Mouse (Mus musculus) limb, embryonic 15.5 days (tissue): ENCODE data around the gene Snw1. TPM values are rescaled to one million over a fixed set of nuclear protein-coding genes. Genes with fewer than 3 reads are reported as not detected.

Experiments used
- ATAC-seq: fragments of 200-750 bp; cut with Nextera tagmentation; 2 replicates; pipeline ENCODE4 v1.8.0; 2017; ENCODE audit warnings: low read depth, moderate TSS enrichment; ENCODE audit not compliant: insufficient number of reproducible peaks, low FRiP score, low TSS enrichment
- H3K27ac ChIP-seq: fragments of 300-500 bp; sonication (generic); 2 replicates; pipeline ENCODE4 v1.5.1; 2015; ENCODE audit warnings: moderate library complexity, mild to moderate bottlenecking, inconsistent platforms
- H3K27me3 ChIP-seq: fragments of 300-500 bp; sonication (generic); 2 replicates; pipeline ENCODE4 v1.6.1; 2015; ENCODE audit warnings: inconsistent platforms
- H3K36me3 ChIP-seq: fragments of 300-500 bp; sonication (generic); 2 replicates; pipeline ENCODE4 v1.6.1; 2015; ENCODE audit warnings: inconsistent platforms
- H3K4me1 ChIP-seq: fragments of 300-500 bp; sonication (generic); 2 replicates; pipeline ENCODE4 v1.6.1; 2015; ENCODE audit warnings: inconsistent platforms
- H3K4me2 ChIP-seq: fragments of 300-500 bp; sonication (generic); 2 replicates; pipeline ENCODE4 v1.6.1; 2015; ENCODE audit warnings: mild to moderate bottlenecking, inconsistent platforms
- H3K4me3 ChIP-seq: fragments of 300-500 bp; sonication (generic); 2 replicates; pipeline ENCODE4 v1.5.1; 2015; ENCODE audit warnings: mild to moderate bottlenecking, inconsistent platforms
- H3K9ac ChIP-seq: fragments of 300-500 bp; sonication (generic); 2 replicates; pipeline ENCODE4 v1.6.1; 2015; ENCODE audit warnings: inconsistent platforms
- H3K9me3 ChIP-seq: fragments of 300-500 bp; sonication (generic); 2 replicates; pipeline ENCODE4 v1.6.1; 2016; ENCODE audit warnings: inconsistent platforms
- WGBS: fragments of 180-500 bp; shearing (Covaris S2); methylation state at CpG from one replicate; pipeline ENCODE4 v1.1.7; 2015; 5-methylcytosine and 5-hydroxymethylcytosine counted together
- polyA plus RNA-seq: library from polyadenylated mRNA; unstranded; fragments of >200 nt; fragmentation: Nextera tagmentation; extraction: Ambion mirVana; gene quantifications from 2 replicates; pipeline ENCODE4 v1.2.1, GENCODE M21; 2015

Snw1 gene
- polyA plus RNA-seq, 1 experiment from 2014 or later = 113 TPM

DNA sequence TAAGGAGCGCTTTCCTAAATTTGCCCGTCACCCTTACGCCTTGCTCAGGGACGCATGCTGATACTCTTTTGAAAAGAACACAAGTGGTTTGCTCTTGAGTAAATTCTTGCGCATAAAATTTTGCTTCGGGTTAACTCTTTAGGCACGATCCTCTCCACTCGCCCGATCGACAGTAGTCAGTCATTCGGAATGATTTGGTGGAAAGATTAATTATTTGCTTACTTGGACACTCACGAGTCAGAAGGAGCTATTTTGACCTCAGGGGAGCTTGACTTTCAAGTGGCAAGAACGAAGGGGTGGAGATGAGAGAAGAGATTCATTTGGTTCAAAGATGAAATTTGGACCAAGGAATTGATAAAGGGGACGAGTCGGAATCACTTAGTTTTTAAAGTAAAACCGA is 27.9 kb downstream of the Snw1 start:
- Histone ChIP-seq H3K27me3 (no peaks in the 10 kb centered on the region), H3K4me3 (peak overlapping the region; percentile 96), H3K9me3 (no peaks in the 10 kb centered on the region), H3K4me2 (peak overlapping the region; percentile 64), H3K27ac (no peak overlapping the region), H3K4me1 (peaks cover 22% of the 10 kb centered on the region; the same call in 1 of the 2 replicates), H3K9ac (peak overlapping the region; percentile 48; the same call in 1 of the 2 replicates), H3K36me3 (peaks cover 40% of the 10 kb centered on the region)
- no peak for ATAC-seq
- 3% methylated on average over 16 of the region's 16 CpGs for WGBS

DNA sequence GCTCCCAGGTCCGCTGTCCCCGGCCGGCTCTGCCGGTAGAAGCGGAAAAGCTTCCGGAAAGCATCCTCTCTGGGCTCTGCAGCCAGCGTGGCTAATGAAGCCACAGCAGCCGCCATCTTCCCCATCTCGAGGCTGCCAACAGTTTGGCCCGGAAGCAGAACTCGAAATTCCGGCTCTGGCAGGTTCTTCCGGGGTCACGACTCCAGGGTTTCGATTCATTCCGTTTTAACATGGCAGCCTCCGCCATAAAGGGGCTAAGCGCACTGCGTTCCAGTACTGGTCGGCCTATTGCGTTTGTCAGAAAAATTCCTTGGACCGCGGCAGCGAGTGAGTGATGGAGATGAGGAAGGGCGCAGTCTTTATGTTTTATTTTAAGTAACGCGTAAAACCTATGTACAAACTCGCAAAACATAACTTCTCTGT is 28.4 kb downstream of the Snw1 start, which contains the start of the genes Slirp and Alkbh1:
Gene Slirp (plus strand): TSS at position 197 of the 423 bp plus-strand sequence.
Gene Alkbh1 (minus strand): TSS at position 318 of the 423 bp plus-strand sequence.
- Histone ChIP-seq H3K9me3 (no peaks in the 10 kb centered on the region), H3K36me3 (peaks cover 41% of the 10 kb centered on the region), H3K27me3 (no peaks in the 10 kb centered on the region), H3K27ac (peak within 1 kb of the TSS; percentile 90), H3K9ac (peak within 1 kb of the TSS; percentile 82), H3K4me3 (peak within 1 kb of the TSS; percentile 96), H3K4me1 (peaks cover 22% of the 10 kb centered on the region; the same call in 1 of the 2 replicates), H3K4me2 (peak within 1 kb of the TSS; percentile 64)
- peak; percentile 90 for ATAC-seq
- under 1% methylated on average over 28 of the region's 28 CpGs for WGBS

DNA sequence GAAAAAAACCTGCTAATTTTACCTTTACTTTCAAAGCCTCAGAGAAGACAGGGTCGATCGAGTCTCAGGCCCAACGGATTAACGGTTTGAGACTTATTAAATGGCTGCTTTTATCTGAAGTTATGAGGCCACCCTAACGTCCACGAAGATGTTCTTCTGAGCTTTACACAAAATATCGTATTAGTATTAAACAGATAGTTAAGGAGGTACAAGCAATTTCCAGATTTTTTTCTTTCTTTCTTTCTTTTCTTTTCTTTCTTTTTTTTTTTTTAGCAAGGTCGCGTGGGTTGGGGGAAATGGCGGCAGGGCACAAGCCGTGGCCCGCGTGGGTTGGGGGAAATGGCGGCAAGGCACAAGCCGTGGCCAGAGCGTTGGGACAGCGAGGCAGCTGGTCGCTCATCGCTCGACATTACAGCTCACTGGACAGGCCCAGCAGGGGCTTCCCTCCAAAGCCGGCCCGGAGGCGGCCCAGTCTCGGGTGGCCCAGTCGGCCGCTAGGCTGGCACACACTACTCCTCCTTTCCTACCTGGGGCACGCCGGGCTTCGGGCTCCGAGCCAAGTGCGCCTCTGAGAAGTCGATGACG is 28.9 kb downstream of the Snw1 start:
- Histone ChIP-seq H3K4me3 (peak overlapping the region; percentile 96), H3K9me3 (no peaks in the 10 kb centered on the region), H3K9ac (peak overlapping the region; percentile 82), H3K36me3 (peaks cover 40% of the 10 kb centered on the region), H3K4me1 (peaks cover 22% of the 10 kb centered on the region; the same call in 1 of the 2 replicates), H3K4me2 (peak overlapping the region; percentile 50), H3K27ac (peak overlapping the region; percentile 90), H3K27me3 (no peaks in the 10 kb centered on the region)
- under 1% methylated on average over 33 of the region's 33 CpGs for WGBS
- ATAC-seq = peak; percentile 73

- H3K4me2 ChIP-seq = peak overlapping the region; percentile 50
- H3K36me3 ChIP-seq = peaks cover 41% of the 10 kb centered on the region
- no peak for ATAC-seq
- H3K9me3 ChIP-seq = no peaks in the 10 kb centered on the region
- H3K27me3 ChIP-seq = no peaks in the 10 kb centered on the region
- WGBS = 16% methylated on average over 12 of the region's 12 CpGs
- H3K4me1 ChIP-seq = peaks cover 22% of the 10 kb centered on the region; the same call in 1 of the 2 replicates
- peak overlapping the region; percentile 82 for H3K9ac ChIP-seq
- peak overlapping the region; percentile 43; the same call in 1 of the 2 replicates for H3K27ac ChIP-seq
- peak overlapping the region; percentile 96 for H3K4me3 ChIP-seq
Measured at GRCm38 (mm10) chr12:87442177-87443114, 29.6 kb downstream of the Snw1 start.

DNA sequence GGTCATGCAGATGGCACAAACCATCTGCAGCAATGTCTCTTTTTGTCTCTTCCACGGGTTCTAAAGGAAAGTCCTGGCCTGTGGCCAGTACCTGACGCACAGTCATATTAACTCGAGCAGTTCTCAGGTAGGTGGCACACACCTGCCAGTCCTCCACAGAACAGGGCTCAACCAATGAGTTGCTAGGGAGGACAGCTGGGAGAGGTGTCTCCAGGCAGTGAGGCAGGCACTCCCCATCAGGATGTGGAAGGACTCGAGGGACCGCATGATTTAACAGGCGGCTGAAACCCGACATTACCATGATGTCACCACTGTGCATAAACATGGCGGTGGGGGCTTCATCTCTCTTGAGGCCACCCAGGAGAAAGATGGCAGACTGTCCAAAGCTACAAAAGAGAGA is 43.2 kb downstream of the Snw1 start:
- Histone ChIP-seq H3K36me3 (peaks cover 91% of the 10 kb centered on the region), H3K4me2 (no peak overlapping the region), H3K27me3 (no peaks in the 10 kb centered on the region), H3K27ac (no peak overlapping the region), H3K4me3 (no peak overlapping the region), H3K9me3 (no peaks in the 10 kb centered on the region), H3K4me1 (no peaks in the 10 kb centered on the region), H3K9ac (no peak overlapping the region)
- WGBS = 80% methylated on average over 8 of the region's 8 CpGs
- no peak for ATAC-seq

DNA sequence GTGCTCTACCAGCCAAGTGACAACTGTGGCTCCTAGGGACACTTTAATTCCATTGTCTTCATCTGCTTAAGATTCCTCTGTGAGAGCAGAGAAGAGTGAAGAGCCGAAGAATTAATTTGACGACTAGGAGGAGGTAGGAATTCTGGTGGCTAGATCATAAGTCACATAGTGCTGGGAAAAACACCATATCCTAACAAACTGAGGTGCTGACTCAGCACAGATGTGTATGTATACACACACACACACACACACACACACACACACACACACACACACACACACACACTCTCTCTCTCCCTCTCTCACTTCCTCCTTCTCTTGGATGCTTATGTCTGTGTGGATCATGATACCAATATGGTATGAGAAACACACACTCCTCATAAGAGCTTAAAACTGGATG is 43.8 kb downstream of the Snw1 start:
- ATAC-seq = no peak
- no peaks in the 10 kb centered on the region for H3K9me3 ChIP-seq
- H3K9ac ChIP-seq = no peak overlapping the region
- H3K27ac ChIP-seq = no peak overlapping the region
- WGBS = 86% methylated on average over 2 of the region's 2 CpGs
- no peaks in the 10 kb centered on the region for H3K4me1 ChIP-seq
- H3K4me2 ChIP-seq = no peak overlapping the region
- H3K4me3 ChIP-seq = no peak overlapping the region
- H3K36me3 ChIP-seq = peaks cover 89% of the 10 kb centered on the region
- H3K27me3 ChIP-seq = no peaks in the 10 kb centered on the region

DNA sequence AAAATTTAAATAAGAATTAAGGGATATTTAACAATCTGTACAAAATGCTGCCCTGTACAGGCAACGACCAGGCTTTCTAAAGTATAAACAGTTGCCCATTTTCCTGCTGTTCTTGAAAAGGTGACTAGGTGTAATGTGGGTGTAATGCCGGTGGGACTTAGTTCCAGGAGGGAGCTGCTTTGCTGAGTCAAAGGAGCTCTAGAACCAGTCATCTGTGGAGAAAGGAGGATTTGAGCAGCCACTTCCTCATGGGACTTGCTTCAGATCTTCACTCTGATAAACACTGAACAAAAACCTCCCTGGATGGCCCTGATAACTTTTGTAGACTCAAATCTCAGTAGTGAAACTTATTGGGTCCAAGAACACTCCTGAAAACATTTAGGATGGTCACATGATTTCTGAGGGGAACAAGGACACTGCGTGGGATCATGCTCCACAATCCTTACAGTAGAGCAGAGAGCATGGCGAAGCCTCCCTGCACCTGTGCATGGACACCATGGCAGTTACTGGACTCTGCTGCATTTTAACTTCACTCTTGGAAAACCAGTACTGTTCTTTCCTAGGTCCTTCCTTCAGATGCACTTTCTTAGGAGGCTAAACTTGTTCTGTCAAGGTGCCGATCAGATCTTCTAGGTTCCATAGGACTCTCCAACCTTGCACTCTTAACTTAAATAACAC is 45.6 kb downstream of the Snw1 start:
- no peaks in the 10 kb centered on the region for H3K9me3 ChIP-seq
- no peak overlapping the region for H3K9ac ChIP-seq
- 95% methylated on average over 5 of the region's 5 CpGs for WGBS
- no peak for ATAC-seq
- no peak overlapping the region for H3K27ac ChIP-seq
- no peaks in the 10 kb centered on the region for H3K27me3 ChIP-seq
- H3K36me3 ChIP-seq = peaks cover 79% of the 10 kb centered on the region
- no peak overlapping the region for H3K4me3 ChIP-seq
- H3K4me1 ChIP-seq = no peaks in the 10 kb centered on the region
- no peak overlapping the region for H3K4me2 ChIP-seq

DNA sequence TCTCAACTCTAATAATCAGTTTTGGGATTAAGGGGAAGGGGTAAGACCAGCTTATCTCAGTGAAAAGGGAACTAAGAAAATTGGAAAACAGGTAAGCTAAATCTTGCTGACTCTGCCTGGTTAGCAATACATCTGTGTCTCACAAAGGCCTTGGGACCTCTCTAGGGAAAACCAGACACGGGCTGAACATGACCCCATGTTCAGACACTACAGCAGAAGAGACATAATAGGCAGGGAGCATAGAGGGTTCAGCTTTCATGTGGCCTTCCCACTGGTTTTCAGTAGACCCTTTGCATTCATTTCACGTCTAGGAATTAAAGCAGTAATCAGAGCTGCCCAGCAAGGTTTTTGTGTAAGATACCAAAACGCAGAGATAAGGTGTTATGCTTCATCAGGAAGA is 47.6 kb downstream of the Snw1 start:
- no peak for ATAC-seq
- Histone ChIP-seq H3K9me3 (no peaks in the 10 kb centered on the region), H3K4me1 (no peaks in the 10 kb centered on the region), H3K4me3 (no peak overlapping the region), H3K4me2 (no peak overlapping the region), H3K36me3 (peaks cover 60% of the 10 kb centered on the region), H3K27me3 (no peaks in the 10 kb centered on the region), H3K27ac (no peak overlapping the region), H3K9ac (no peak overlapping the region)
- WGBS = 58% methylated on average over 3 of the region's 3 CpGs

- WGBS = 62% methylated on average over 1 of the region's 1 CpGs
- Histone ChIP-seq H3K27me3 (no peaks in the 10 kb centered on the region), H3K36me3 (peaks cover 52% of the 10 kb centered on the region)
Measured at GRCm38 (mm10) chr12:87423700-87424099, 48.4 kb downstream of the Snw1 start.

GRCm38 (mm10) chr12:87421708-87422507 is 50.2 kb downstream of the Snw1 start:
- no peaks in the 10 kb centered on the region for H3K4me1 ChIP-seq
- H3K27me3 ChIP-seq = no peaks in the 10 kb centered on the region
- 65% methylated on average over 5 of the region's 5 CpGs for WGBS
- H3K27ac ChIP-seq = no peak overlapping the region
- no peak overlapping the region for H3K4me3 ChIP-seq
- ATAC-seq = no peak
- no peaks in the 10 kb centered on the region for H3K9me3 ChIP-seq
- no peak overlapping the region for H3K9ac ChIP-seq
- no peak overlapping the region for H3K4me2 ChIP-seq
- peaks cover 36% of the 10 kb centered on the region for H3K36me3 ChIP-seq

More at GRCm38 (mm10) chr12:87423700-87424099, 48.4 kb downstream of the Snw1 start:
- no peak overlapping the region for H3K4me2 ChIP-seq
- H3K27ac ChIP-seq = no peak overlapping the region
- H3K9me3 ChIP-seq = no peaks in the 10 kb centered on the region
- H3K4me1 ChIP-seq = no peaks in the 10 kb centered on the region
- no peak overlapping the region for H3K9ac ChIP-seq
- H3K4me3 ChIP-seq = no peak overlapping the region
- ATAC-seq = no peak

- Histone ChIP-seq H3K27ac (no peak overlapping the region), H3K4me2 (no peak overlapping the region), H3K9me3 (no peaks in the 10 kb centered on the region), H3K27me3 (no peaks in the 10 kb centered on the region), H3K4me1 (no peaks in the 10 kb centered on the region), H3K36me3 (peaks cover 20% of the 10 kb centered on the region; the same call in 1 of the 2 replicates), H3K4me3 (no peak overlapping the region), H3K9ac (no peak overlapping the region)
- no peak for ATAC-seq
- WGBS = 68% methylated on average over 12 of the region's 12 CpGs
Measured at GRCm38 (mm10) chr12:87419974-87420485, 52.0 kb downstream of the Snw1 start.
